Mouse (Mus musculus) cerebellum, adult 2 months (tissue): Measurements from ENCODE around the gene Rrm2. TPM values are rescaled to one million over a fixed set of nuclear protein-coding genes. Genes with fewer than 3 reads are reported as not detected.
"Not testable (repeated sequence)": the region's sequence is repeated elsewhere in the genome, so short reads cannot be mapped to it uniquely, and the experiment has no call there.

Experiments
- DNase-seq, 2 experiments: peaks; one replicate each; pipeline ENCODE4 v3.0.0; 2021
- H3K27ac ChIP-seq: fragments of 200-500 bp; 2 replicates; pipeline ENCODE4 v1.5.1; 2012; ENCODE audit warnings: low read length, control low read depth, inconsistent platforms; ENCODE audit not compliant: insufficient read depth
- H3K27me3 ChIP-seq: fragments of 200-500 bp; 2 replicates; pipeline ENCODE4 v1.6.1; 2012; ENCODE audit warnings: inconsistent platforms, mild to moderate bottlenecking, low read length, moderate library complexity; ENCODE audit not compliant: control insufficient read depth, insufficient read depth
- H3K4me1 ChIP-seq: fragments of 200-500 bp; 2 replicates; pipeline ENCODE4 v1.6.1; 2011; ENCODE audit warnings: low read length; ENCODE audit not compliant: control insufficient read depth, insufficient read depth
- H3K4me3 ChIP-seq: fragments of 200-500 bp; replicated peaks from 2 replicates; pipeline ENCODE3; 2011; ENCODE audit warnings: mild to moderate bottlenecking, low read depth, low read length, control low read depth; ENCODE audit not compliant: insufficient read depth
- CTCF ChIP-seq: fragments of 200-500 bp; IDR thresholded peaks from 2 replicates; pipeline ENCODE4 v1.5.1; 2011; ENCODE audit warnings: low read depth, mild to moderate bottlenecking, control low read depth, low read length, moderate library complexity, borderline replicate concordance; ENCODE audit not compliant: insufficient read depth
- POLR2A ChIP-seq: fragments of 200-500 bp; IDR thresholded peaks from 2 replicates; pipeline ENCODE4 v1.6.1; 2011; ENCODE audit warnings: low read length, control low read depth, borderline replicate concordance; ENCODE audit not compliant: insufficient read depth
- WGBS: fragments of 180-500 bp; shearing (Covaris S2); methylation state at CpG from one replicate; pipeline ENCODE4 v1.1.7; 2018; 5-methylcytosine and 5-hydroxymethylcytosine counted together
- polyA plus RNA-seq: library from polyadenylated mRNA; depleted of rRNA; stranded (reverse); fragments of >200 nt; gene quantifications from 2 replicates; pipeline ENCODE4 v1.2.3, GENCODE M21; 2012

Rrm2 gene
- polyA plus RNA-seq, 1 experiment, result 1.2 TPM

DNA sequence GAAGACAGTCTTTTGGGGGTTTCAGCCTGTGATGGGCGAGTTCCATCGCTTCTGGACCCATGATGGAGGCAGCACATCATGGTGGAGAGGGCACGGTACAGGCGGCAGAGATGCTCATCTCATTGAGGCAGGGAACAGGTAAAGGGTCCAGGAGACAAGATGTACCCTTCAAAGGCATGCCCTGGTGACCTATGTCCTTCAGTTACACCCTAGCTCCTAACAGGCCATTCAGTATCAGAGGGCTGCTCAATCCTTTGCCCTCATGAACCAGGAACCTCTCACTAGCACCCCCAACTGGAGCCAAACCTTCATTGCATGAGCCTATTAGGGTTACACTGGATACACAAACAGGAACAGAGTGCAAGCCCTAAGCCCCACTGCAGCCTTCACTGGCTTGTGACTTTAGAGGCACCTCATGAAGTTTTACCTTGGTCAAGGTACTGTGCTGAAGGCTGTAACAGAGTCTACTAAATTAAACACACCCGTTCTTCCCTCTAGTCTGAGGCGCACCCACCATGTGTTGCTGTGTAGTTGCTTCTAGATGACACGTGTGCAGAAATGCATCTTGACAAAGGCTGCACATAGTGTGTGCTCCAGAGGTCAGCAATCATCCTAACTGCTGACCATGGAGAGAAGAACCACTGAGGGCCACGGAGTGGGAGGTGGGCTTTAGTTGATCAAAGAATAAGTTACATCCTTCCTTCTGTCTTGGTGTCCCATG is 10.4 kb upstream of the Rrm2 start:
- Histone ChIP-seq H3K27me3 (no peaks in the 10 kb centered on the region), H3K4me1 (no peaks in the 10 kb centered on the region), H3K27ac (no peak overlapping the region), H3K4me3 (no peak overlapping the region)
- WGBS, result 56% methylated on average over 8 of the region's 8 CpGs
- DNase-seq, result no peak
- TF ChIP-seq POLR2A (no peak), CTCF (no peak)

DNA sequence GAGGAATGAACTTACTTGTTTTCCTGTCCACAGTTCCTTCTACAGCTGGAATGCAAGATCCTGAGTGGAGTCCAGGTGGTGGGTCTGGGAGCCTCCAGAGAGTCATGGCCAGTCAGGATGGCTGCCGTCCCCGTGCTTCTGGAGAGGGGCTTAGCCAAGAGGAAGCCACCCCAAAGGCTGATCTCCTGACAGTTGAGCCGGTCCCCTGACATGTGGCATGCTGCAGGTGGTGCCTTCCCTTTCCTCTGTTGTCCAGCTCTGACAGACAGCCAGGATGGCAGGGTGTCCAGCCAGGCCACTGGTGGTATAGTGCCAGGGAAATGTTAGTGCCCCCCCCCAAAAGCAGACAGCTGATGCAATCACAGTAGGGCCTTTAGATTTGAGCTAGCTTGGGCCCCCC is 9.5 kb upstream of the Rrm2 start:
- Histone ChIP-seq H3K27me3 (no peaks in the 10 kb centered on the region), H3K27ac (no peak overlapping the region), H3K4me1 (no peaks in the 10 kb centered on the region), H3K4me3 (no peak overlapping the region)
- DNase-seq, result no peak
- WGBS, result 47% methylated on average over 3 of the region's 3 CpGs
- no peak for TF ChIP-seq CTCF
- no peak for TF ChIP-seq POLR2A

DNA sequence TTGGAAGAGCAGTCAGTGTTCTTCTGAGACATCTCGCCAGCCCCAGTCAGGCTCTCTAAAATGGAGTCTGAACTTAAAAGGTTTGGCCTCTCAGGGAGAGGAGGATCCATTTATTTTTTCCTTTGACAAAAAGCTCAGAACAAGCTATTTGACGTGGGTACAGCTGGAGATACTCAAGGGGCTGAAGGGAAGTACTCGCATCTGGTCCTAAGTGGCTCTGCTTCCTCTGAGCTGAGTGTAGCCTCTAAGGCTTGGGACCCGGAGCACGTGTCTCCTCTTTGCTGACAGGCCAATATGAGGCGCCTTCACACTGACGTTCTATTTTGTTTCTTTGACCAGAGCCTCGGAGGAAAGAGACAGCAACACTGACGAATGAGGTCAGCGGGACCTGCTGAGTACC is 8.5 kb upstream of the Rrm2 start:
- Histone ChIP-seq H3K27me3 (no peaks in the 10 kb centered on the region), H3K4me3 (no peak overlapping the region), H3K4me1 (no peaks in the 10 kb centered on the region), H3K27ac (no peak overlapping the region)
- 69% methylated on average over 10 of the region's 10 CpGs for WGBS
- TF ChIP-seq CTCF, result no peak
- no peak for TF ChIP-seq POLR2A
- no peak for DNase-seq

DNA sequence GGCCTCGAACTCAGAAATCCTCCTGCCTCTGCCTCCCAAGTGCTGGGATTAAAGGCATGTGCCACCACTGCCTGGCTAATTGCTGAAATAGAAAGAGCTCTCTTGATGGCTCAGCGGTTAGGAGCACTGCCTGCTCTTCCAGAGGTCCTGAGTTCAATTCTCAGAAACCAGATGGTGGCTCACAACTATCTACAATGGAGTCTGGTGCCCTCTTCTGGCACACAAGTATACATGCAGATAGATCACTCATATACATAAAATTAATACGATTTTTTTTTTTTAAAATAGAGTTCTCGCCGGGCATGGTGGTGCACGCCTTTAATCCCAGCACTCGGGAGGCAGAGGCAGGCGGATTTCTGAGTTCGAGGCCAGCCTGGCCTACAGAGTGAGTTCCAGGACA is 6.4 kb upstream of the Rrm2 start:
- H3K4me3 ChIP-seq, H3K27ac ChIP-seq, H3K27me3 ChIP-seq, H3K4me1 ChIP-seq, DNase-seq: not testable (repeated sequence)
- 89% methylated on average over 9 of the region's 9 CpGs for WGBS

GRCm38 (mm10) chr12:24703013-24703412 is 5.0 kb upstream of the Rrm2 start:
- WGBS, result 77% methylated on average over 3 of the region's 3 CpGs
- Histone ChIP-seq H3K4me3 (no peak overlapping the region), H3K4me1 (no peaks in the 10 kb centered on the region), H3K27ac (no peak overlapping the region), H3K27me3 (no peaks in the 10 kb centered on the region; the same call in 1 of the 2 replicates)
- TF ChIP-seq POLR2A (no peak), CTCF (no peak)
- no peak for DNase-seq

- Histone ChIP-seq H3K4me1 (no peaks in the 10 kb centered on the region), H3K4me3 (no peak overlapping the region), H3K27me3 (no peaks in the 10 kb centered on the region; the same call in 1 of the 2 replicates), H3K27ac (no peak overlapping the region)
- 87% methylated on average over 15 of the region's 15 CpGs for WGBS
- DNase-seq, result no peak
- no peak for TF ChIP-seq CTCF
- no peak for TF ChIP-seq POLR2A
Measured at GRCm38 (mm10) chr12:24705502-24706263, 2.4 kb upstream of the Rrm2 start.

DNA sequence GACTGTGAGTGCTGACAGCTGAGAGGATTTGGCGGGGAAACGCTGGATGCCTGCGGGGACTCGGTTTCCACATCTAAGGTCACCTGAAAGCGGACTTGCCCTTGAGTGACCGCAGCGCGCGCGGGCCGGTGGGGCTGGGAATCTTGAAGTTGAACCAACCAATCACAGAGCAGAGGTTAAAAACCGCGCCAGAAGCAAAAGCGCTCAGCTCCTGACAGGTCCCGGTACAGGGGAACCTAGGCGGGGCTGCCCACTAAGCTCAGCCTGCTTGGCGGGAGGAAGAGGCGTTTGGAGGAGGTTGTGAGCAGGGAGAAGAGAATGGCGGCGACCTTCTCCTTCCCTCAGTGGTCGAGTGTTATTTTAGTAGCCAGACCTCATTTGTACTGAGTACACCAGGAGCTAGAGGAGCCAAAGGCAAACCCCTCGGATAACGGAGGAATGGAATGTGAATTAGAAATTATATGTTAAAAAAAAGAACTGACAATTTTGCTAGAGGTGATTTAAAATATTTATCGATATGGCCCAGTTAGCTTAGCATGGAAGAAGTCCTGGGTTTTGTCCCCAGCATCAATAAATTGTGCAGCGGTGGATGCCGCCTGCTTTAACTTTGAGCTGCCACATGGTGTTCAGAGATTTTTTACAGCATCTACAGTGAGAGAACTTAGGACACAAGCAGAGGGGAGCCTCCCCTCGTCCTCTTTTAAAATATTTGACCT is 1.1 kb upstream of the Rrm2 start:
- TF ChIP-seq CTCF (no peak), POLR2A (no peak)
- Histone ChIP-seq H3K4me3 (no peak overlapping the region), H3K27ac (no peak overlapping the region), H3K4me1 (no peaks in the 10 kb centered on the region), H3K27me3 (no peaks in the 10 kb centered on the region; the same call in 1 of the 2 replicates)
- WGBS, result 5% methylated on average over 27 of the region's 27 CpGs
- no peak for DNase-seq
